Mouse (Mus musculus) c-Kit-positive CD71-negative TER-119-negative erythroid progenitor cells, embryonic 14.5 days (primary cell): ENCODE data around the gene Spz1.
A peak's percentile ranks its signal among the peaks of the same experiment; 100 is the strongest.
"Not testable (repeated sequence)": the region's sequence is repeated elsewhere in the genome, so short reads cannot be mapped to it uniquely, and the experiment has no call there.

ENCODE experiments used
- DNase-seq: peaks from one replicate; pipeline ENCODE4 v3.0.0-alpha.2; 2013; ENCODE audit warnings: low read depth

Spz1 gene

GRCm38 (mm10) chr13:92576072-92576471 lies at the start of gene Spz1:
TSS of gene Spz1 (minus strand) at chr13:92576172.
- no peak for DNase-seq

GRCm38 (mm10) chr13:92616459-92616858 lies 40.5 kb upstream of the Spz1 start:
- no peak for DNase-seq

- no peak for DNase-seq
These were observed 39.2 kb upstream of the Spz1 start for GRCm38 (mm10) chr13:92615201-92615600.

- DNase-seq: no peak
These were observed 37.1 kb upstream of the Spz1 start for GRCm38 (mm10) chr13:92613094-92613493.

- no peak for DNase-seq
These were observed 35.9 kb upstream of the Spz1 start for GRCm38 (mm10) chr13:92611917-92612316.

GRCm38 (mm10) chr13:92611254-92611784 lies 35.3 kb upstream of the Spz1 start:
- DNase-seq: no peak

GRCm38 (mm10) chr13:92610311-92611221 lies 34.6 kb upstream of the Spz1 start, which contains the start of gene Serinc5:
TSS of gene Serinc5 (plus strand) at chr13:92611091.
- peak; percentile 83 for DNase-seq

- peak; percentile 36 for DNase-seq
These were observed 33.7 kb upstream of the Spz1 start for GRCm38 (mm10) chr13:92609486-92610310.

- not testable (repeated sequence) for DNase-seq
These were observed 29.3 kb upstream of the Spz1 start for GRCm38 (mm10) chr13:92605306-92605705.

- DNase-seq: no peak
These were observed 19.5 kb upstream of the Spz1 start for GRCm38 (mm10) chr13:92595424-92595823.

GRCm38 (mm10) chr13:92594907-92595306 lies 18.9 kb upstream of the Spz1 start:
- no peak for DNase-seq

GRCm38 (mm10) chr13:92594481-92594880 lies 18.5 kb upstream of the Spz1 start:
- DNase-seq: no peak

GRCm38 (mm10) chr13:92593731-92594396 lies 17.9 kb upstream of the Spz1 start:
- DNase-seq: no peak

- DNase-seq: peak; percentile 51
These were observed 17.0 kb upstream of the Spz1 start for GRCm38 (mm10) chr13:92592786-92593635.

- DNase-seq: no peak
These were observed 16.4 kb upstream of the Spz1 start for GRCm38 (mm10) chr13:92592268-92592785.

- DNase-seq: no peak
These were observed 15.3 kb upstream of the Spz1 start for GRCm38 (mm10) chr13:92591225-92591624.

- DNase-seq: no peak
These were observed 13.3 kb upstream of the Spz1 start for GRCm38 (mm10) chr13:92589255-92589654.

GRCm38 (mm10) chr13:92588704-92589103 lies 12.7 kb upstream of the Spz1 start:
- DNase-seq: no peak

GRCm38 (mm10) chr13:92584094-92584717 lies 8.2 kb upstream of the Spz1 start:
- DNase-seq: no peak
